10 mouse cellular contexts compared by ENCODE assay signal in the genomic region with DNA sequence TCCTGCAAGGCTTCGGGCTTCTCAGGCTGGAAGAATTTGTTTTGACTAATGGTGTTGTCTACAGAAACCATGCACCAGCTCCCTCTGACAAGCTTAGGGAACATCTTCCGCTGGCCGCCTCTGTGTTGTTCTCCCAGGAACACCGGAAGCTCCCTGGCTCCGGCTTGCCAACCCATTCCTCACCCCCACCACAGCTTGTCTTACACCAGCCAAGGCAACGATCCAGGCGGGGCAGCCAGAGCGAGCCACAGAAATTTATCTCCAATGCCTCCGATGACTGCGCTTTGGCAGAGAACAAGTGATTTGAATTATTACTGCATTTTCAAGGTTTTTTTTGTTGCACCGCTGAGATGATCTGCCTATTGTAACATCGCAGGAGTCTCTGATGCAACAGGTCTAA.
DNase-seq lines count a peak whose midpoint lies in the region; ATAC-seq and TF ChIP-seq lines count a peak whose summit lies in the region.
"Had no signal": no experiment of that assay in that cellular context is flagged by ENCODE, and none has a peak within 500 bp of the region (broad histone marks: within the 10 kb centered on the region; RNA-seq: fewer than 3 reads in every experiment).

No protein-coding gene starts in this region.

- no peak overlapping the region for H3K4me3 ChIP-seq in left cerebral cortex, adult 2 months
- no peak overlapping the region for H3K4me3 ChIP-seq in neural tube, embryonic 14.5 days (ENCODE audit: low read depth, low read length)
- H3K4me3 ChIP-seq in forebrain, embryonic 14.5 days (ENCODE audit: low read depth, low read length): no peak overlapping the region
- H3K4me3 ChIP-seq: limb, embryonic 13.5 days had no signal

- no peak overlapping the region for H3K27ac ChIP-seq in left cerebral cortex, adult 2 months
- H3K27ac ChIP-seq in neural tube, embryonic 14.5 days (ENCODE audit: low read depth, low read length): 0 out of 2 replicates have a peak overlapping the region, but pooled peaks have one; percentile 25
- H3K27ac ChIP-seq in forebrain, embryonic 14.5 days (ENCODE audit: low read depth, low read length): no peak overlapping the region
- H3K27ac ChIP-seq: kidney, postnatal 0 days; limb, embryonic 13.5 days had no signal

- H3K36me3 ChIP-seq in neural tube, embryonic 14.5 days (ENCODE audit: control insufficient read depth, insufficient read depth, low read length): no peaks in the 10 kb centered on the region
- no peaks in the 10 kb centered on the region for H3K36me3 ChIP-seq in forebrain, embryonic 14.5 days (ENCODE audit: control insufficient read depth, insufficient read depth, low read length)
- H3K36me3 ChIP-seq: limb, embryonic 13.5 days had no signal

- no peak for ATAC-seq in neural tube, embryonic 14.5 days (ENCODE audit: low read depth)
- no peak for ATAC-seq in forebrain, embryonic 14.5 days

- intact Hi-C loops in left cerebral cortex, postnatal 4 days (cut with DNase I): no loop called here
- intact Hi-C loops in left cerebral cortex, adult 2 months (cut with DNase I): no loop called here

- WGBS in neural tube, embryonic 14.5 days: 70% methylated on average over 12 of the region's 12 CpGs
- 81% methylated on average over 12 of the region's 12 CpGs for WGBS in forebrain, embryonic 14.5 days

- no peak for TF ChIP-seq CTCF in left cerebral cortex, adult 2 months (IDR thresholded peaks at IDR 0.05)

- H3K9ac ChIP-seq in neural tube, embryonic 14.5 days (replicated peaks; ENCODE audit: low read depth, low read length): no peak overlapping the region
- no peak overlapping the region for H3K9ac ChIP-seq in forebrain, embryonic 14.5 days (ENCODE audit: low read length)
- H3K9ac ChIP-seq: limb, embryonic 13.5 days had no signal

- H3K4me2 ChIP-seq in neural tube, embryonic 14.5 days (ENCODE audit: low read depth, low read length): no peak overlapping the region
- H3K4me2 ChIP-seq in forebrain, embryonic 14.5 days (ENCODE audit: low read length): no peak overlapping the region
- H3K4me2 ChIP-seq: limb, embryonic 13.5 days had no signal

- H3K4me1 ChIP-seq in neural tube, embryonic 14.5 days (ENCODE audit: control insufficient read depth, insufficient read depth, low read length): peaks cover 6% of the 10 kb centered on the region
- no peaks in the 10 kb centered on the region for H3K4me1 ChIP-seq in forebrain, embryonic 14.5 days (ENCODE audit: control insufficient read depth, insufficient read depth, low read length)

- H3K9me3 ChIP-seq in neural tube, embryonic 14.5 days (ENCODE audit: control insufficient read depth, low read length): no peaks in the 10 kb centered on the region
- H3K9me3 ChIP-seq in forebrain, embryonic 14.5 days (replicated peaks; ENCODE audit: control insufficient read depth, low read length): no peaks in the 10 kb centered on the region
- H3K9me3 ChIP-seq: limb, embryonic 13.5 days had no signal

- no peaks in the 10 kb centered on the region for H3K27me3 ChIP-seq in neural tube, embryonic 14.5 days (ENCODE audit: control insufficient read depth, insufficient read depth, low read length)
- no peaks in the 10 kb centered on the region for H3K27me3 ChIP-seq in forebrain, embryonic 14.5 days (replicated peaks; ENCODE audit: control insufficient read depth, insufficient read depth, low read length)
- H3K27me3 ChIP-seq: limb, embryonic 13.5 days had no signal

- peak; percentile 28 for DNase-seq in left cerebral cortex, postnatal 4 days
- no peak for DNase-seq in left cerebral cortex, adult 2 months (ENCODE audit: extremely low spot score in 1 of 2, low spot score in 2 of 2)
- DNase-seq in adrenal gland, postnatal 10 days: peak; percentile 81
- DNase-seq in gastrocnemius, postnatal 10 days: peak; percentile 41
- DNase-seq in cerebellum, adult 18-20 months: no peak
- no peak for DNase-seq in forebrain, embryonic 14.5 days (ENCODE audit: low spot score)
- DNase-seq: thymus, postnatal 4 days had no signal

Comparison
In these comparisons a context has a peak if more than half of its experiments do, and no peak if none do; other contexts are left out.
1. DNase-seq: peak in left cerebral cortex, postnatal 4 days (single experiment), adrenal gland, postnatal 10 days (single experiment) and gastrocnemius, postnatal 10 days (single experiment); none in left cerebral cortex, adult 2 months (0 of 2), cerebellum, adult 18-20 months (0 of 2) and forebrain, embryonic 14.5 days (single experiment).